Mouse (Mus musculus) left cerebral cortex, adult 18-20 months (tissue): ENCODE data around the gene Bcan. TPM values are rescaled to one million over a fixed set of nuclear protein-coding genes. Genes with fewer than 3 reads are reported as not detected.

Experiments used
- DNase-seq, 2 experiments: peaks; one replicate each; pipeline ENCODE4 v3.0.0; 2021 to 2022; ENCODE audit warnings: low spot score in 2 of 2, mixed read lengths in 1 of 2
- total RNA-seq, 2 experiments: library from RNA; stranded (reverse); gene quantifications; 2 replicates each; pipeline ENCODE4 v1.2.3; 2021

Gene Bcan
- total RNA-seq, 2 experiments from 2014 or later = 221 to 244 TPM

GRCm38 (mm10) chr3:87973593-87974380 is 26.2 kb downstream of the Bcan start:
- no peak for DNase-seq

DNA sequence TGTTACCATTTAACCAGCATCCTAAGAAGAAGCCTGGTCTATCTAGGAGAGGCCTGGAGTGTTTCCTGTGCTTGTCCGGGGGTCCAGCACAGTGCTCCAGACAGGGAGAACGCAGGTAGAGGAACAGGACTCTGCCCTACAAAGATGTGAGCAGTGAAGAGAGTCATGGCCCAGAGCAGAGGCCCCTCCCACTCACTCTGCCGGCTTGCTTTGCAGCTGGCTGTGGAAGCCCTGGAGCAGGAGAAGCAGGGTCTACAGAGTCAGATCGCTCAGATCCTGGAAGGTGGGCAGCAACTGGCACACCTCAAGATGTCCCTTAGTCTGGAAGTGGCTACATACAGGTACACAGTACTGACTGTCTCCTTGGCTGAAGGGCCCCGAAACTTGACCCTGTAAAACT is 27.3 kb downstream of the Bcan start:
- DNase-seq = no peak

GRCm38 (mm10) chr3:87972203-87972664 is 27.8 kb downstream of the Bcan start:
- peak in 1 of 2 experiments; percentile 24 for DNase-seq

GRCm38 (mm10) chr3:87971489-87972202 is 28.4 kb downstream of the Bcan start:
- DNase-seq = peak in 1 of 2 experiments; percentile 18

GRCm38 (mm10) chr3:87970939-87971488 is 29.0 kb downstream of the Bcan start, which contains the start of gene Nes:
Nes (plus strand) TSS chr3:87971078.
- no peak for DNase-seq

GRCm38 (mm10) chr3:87970184-87970938 is 29.7 kb downstream of the Bcan start:
- DNase-seq = peak; percentile 49 to 59

DNA sequence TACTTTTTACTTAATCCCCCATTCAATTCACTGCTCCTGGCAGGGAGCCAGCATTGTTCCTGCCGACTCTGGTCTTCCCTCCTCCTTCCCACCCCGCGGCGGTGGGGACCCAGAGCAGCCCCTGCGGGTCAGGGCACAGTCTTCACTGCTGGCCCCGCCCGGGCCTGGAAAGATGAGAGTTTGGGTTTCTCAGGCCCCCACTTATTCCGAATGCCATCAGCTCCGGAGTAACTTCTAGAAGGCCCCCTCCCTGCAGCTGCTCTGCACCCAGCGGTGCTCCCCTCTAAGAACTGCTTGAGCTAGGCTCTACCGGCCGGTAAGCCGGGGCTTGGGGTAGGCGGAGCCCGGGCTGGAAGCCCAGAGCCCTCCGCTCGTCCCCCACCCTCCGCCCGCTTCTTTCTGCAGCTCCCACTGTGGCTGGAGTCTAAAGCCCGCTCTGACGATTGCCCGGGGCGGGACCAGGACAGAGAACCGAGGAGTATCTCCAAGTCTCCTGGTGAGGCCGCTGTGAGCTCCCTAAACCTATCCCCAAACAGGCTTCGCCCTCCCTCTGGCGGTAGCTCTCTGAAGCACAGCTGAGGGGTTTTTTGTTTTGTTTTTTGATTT is 39.3 kb downstream of the Bcan start:
- DNase-seq = peak; percentile 70 to 80

DNA sequence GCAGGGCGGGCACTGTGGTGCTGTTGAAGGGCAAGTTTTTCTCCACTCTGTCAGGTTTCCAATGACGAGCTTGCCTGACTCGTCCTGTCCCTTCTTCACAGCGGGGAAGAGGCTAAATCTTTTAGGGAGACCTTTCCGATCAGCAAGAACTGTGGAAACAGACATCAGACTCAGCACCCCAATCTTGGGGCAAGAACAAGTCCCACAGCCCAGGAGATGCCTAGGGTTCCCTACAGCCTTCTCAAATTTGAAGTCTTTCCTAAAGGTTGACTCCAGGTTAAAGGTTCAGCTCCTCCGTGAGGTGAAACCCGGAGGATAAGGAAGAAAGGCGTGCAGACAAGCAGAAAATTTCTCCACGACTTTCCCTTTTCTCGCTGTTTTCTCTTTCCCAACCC is 39.8 kb downstream of the Bcan start:
- no peak for DNase-seq

GRCm38 (mm10) chr3:87959371-87959770 is 40.7 kb downstream of the Bcan start:
- no peak for DNase-seq

DNA sequence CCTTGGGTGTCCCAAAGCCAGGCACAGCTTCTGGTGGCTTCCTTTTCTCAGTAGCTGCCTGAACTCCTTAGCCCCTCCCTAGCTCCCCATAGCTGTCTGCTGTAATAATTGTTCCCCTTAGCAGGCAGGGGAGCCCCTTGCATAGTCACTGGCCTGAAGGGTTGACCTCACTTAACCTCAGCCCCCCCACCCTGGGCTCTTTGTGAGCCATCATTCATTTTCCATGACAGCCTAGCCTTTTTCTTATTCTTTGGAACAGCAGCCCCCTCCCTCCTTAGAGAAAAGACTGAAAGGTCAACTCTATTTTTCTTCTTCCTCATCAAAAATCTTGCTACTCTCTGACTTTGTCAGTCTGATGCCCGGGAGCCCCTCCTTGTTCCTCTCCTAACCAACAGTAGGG is 41.1 kb downstream of the Bcan start:
- no peak for DNase-seq

DNA sequence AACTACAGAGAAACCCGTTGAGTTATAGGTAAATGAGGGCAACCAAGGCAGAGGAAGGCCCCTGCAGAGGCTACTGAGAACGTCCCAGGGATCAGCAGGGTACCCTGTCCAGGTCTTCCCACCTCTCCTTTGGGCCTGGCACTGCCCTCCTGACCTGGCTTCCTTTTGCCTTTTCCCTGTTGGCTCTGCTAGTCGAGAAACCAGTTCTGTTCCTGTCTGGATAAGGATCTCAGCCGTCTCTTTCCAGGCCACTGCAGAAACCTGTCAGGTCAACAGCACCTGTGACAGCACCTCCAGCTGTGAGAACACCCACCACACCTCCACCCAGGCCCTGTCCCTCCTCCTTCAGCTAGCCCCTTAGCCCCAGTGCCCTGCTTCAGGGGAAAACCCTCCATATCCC is 41.6 kb downstream of the Bcan start:
- DNase-seq = no peak

- no peak for DNase-seq
Measured at GRCm38 (mm10) chr3:87958056-87958455, 42.0 kb downstream of the Bcan start.

- DNase-seq = no peak
Measured at GRCm38 (mm10) chr3:87952440-87952839, 47.6 kb downstream of the Bcan start.

- no peak for DNase-seq
Measured at GRCm38 (mm10) chr3:87951946-87952345, 48.1 kb downstream of the Bcan start.

GRCm38 (mm10) chr3:87949955-87950515 is 50.0 kb downstream of the Bcan start:
- no peak for DNase-seq

GRCm38 (mm10) chr3:87949266-87949954 is 50.6 kb downstream of the Bcan start:
- DNase-seq = no peak

DNA sequence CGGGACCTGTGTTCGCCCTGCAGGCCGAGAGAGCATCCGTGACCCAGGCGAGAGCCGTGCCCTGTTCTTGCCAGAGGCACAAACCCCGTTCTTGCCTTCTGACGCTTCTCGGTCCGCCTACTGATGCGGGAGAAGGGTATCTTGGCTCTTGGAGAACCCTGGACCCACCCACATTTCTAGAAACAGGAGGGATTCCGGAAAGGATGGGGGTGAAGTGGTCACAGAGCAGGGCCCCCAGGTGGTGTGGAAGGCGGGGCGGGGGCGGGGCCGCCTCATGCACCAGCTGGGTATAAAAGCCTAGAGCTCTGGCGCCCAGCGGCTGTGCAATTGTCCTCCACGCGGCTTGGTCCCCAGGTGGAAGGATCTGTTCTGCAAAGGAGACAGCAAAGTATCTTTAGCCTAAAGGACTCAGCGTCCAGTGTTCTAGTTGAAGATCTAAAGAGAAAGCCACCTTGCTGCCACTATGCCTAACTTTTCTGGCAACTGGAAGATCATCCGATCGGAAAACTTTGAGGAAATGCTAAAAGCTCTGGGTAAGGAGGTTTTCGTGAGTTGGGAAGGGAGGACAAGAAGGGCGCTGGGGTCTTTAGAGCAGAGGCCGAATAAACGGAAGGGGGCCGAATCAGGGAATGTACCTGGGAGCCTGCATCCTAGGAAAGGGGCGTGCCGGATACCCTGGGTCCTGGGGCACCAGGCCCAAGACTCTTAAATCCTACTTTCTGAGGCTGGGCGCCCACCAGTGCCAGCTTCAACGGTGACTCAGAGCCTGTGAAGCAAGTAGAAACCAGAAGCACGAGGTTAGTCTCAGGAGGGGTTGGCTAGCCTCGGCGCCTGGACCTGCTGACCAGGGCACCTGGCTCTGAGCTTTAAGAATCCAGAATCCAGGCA is 51.4 kb downstream of the Bcan start, which contains the start of gene Crabp2:
Crabp2 (plus strand) TSS at position 289 of the 888 bp plus-strand sequence.
- peak in 1 of 2 experiments; percentile 29 for DNase-seq

DNA sequence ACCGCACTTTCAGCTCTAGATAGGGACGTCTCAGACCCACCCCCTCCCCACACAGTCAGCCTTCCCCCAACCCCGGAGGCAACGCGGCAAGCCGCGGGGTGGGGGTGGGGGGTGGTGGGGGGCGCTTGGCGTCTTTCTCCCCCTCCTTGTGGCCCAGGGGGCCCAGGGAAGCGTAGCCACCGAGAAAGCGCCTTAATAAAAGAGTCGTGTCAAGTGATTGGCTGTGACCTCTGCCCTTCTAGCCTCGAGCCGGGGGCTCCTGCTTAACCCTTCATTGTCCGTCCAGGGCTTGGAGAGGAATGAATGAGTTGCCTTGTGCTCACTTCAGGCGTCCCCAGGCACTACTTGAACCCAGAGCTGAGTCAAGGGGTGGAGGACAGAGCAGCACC is 52.2 kb downstream of the Bcan start:
- DNase-seq = no peak
